ENCODE assay signal across 15 mouse cellular contexts in genomic region chr3:102970067-102970466, GRCm38 (mm10). TPM values are rescaled to one million over a fixed set of nuclear protein-coding genes. Genes with fewer than 3 reads are reported as not detected.
DNase-seq lines count a peak whose midpoint lies in the region; ATAC-seq lines count a peak whose summit lies in the region.
"Had no signal": no experiment of that assay in that cellular context is flagged by ENCODE, and none has a peak within 500 bp of the region (broad histone marks: within the 10 kb centered on the region; RNA-seq: fewer than 3 reads in every experiment).

No protein-coding gene starts in this region.

- no peaks in the 10 kb centered on the region for H3K27me3 ChIP-seq in embryonic facial prominence, embryonic 10.5 days (replicated peaks; ENCODE audit: low read depth, poor library complexity, severe bottlenecking)
- no peaks in the 10 kb centered on the region for H3K27me3 ChIP-seq in hindbrain, embryonic 12.5 days
- H3K27me3 ChIP-seq in neural tube, embryonic 12.5 days (replicated peaks), result no peaks in the 10 kb centered on the region
- no peaks in the 10 kb centered on the region for H3K27me3 ChIP-seq in kidney, embryonic 16.5 days (ENCODE audit: insufficient read depth, low read length)
- H3K27me3 ChIP-seq: CH12.LX; limb, embryonic 13.5 days had no signal

- H3K4me1 ChIP-seq in embryonic facial prominence, embryonic 10.5 days, result peaks cover 4% of the 10 kb centered on the region; the same call in 1 of the 2 replicates
- H3K4me1 ChIP-seq in hindbrain, embryonic 12.5 days, result peaks cover 5% of the 10 kb centered on the region; the same call in 1 of the 2 replicates
- H3K4me1 ChIP-seq in neural tube, embryonic 12.5 days, result 0 out of 2 replicates have a peak, but pooled peaks cover 3% of the 10 kb centered on the region
- no peaks in the 10 kb centered on the region for H3K4me1 ChIP-seq in kidney, embryonic 16.5 days (ENCODE audit: insufficient read depth, low read length)
- H3K4me1 ChIP-seq: limb, embryonic 13.5 days had no signal

- H3K36me3 ChIP-seq in embryonic facial prominence, embryonic 10.5 days (replicated peaks), result no peaks in the 10 kb centered on the region
- no peaks in the 10 kb centered on the region for H3K36me3 ChIP-seq in hindbrain, embryonic 12.5 days
- H3K36me3 ChIP-seq in neural tube, embryonic 12.5 days, result no peaks in the 10 kb centered on the region
- H3K36me3 ChIP-seq in kidney, embryonic 16.5 days (ENCODE audit: insufficient read depth, low read length), result no peaks in the 10 kb centered on the region
- H3K36me3 ChIP-seq: limb, embryonic 13.5 days had no signal

- H3K4me3 ChIP-seq in embryonic facial prominence, embryonic 10.5 days, result no peak overlapping the region
- H3K4me3 ChIP-seq in hindbrain, embryonic 12.5 days, result no peak overlapping the region
- no peak overlapping the region for H3K4me3 ChIP-seq in neural tube, embryonic 12.5 days
- H3K4me3 ChIP-seq in kidney, embryonic 16.5 days (ENCODE audit: low read length), result no peak overlapping the region
- H3K4me3 ChIP-seq: layer of hippocampus, adult 2 months; limb, embryonic 13.5 days had no signal

- H3K4me2 ChIP-seq in hindbrain, embryonic 12.5 days (replicated peaks), result peak overlapping the region; percentile 21; the same call in 1 of the 2 replicates
- H3K4me2 ChIP-seq in neural tube, embryonic 12.5 days (replicated peaks), result peak overlapping the region; percentile 21
- no peak overlapping the region for H3K4me2 ChIP-seq in kidney, embryonic 16.5 days (replicated peaks; ENCODE audit: low read depth, low read length)
- H3K4me2 ChIP-seq: limb, embryonic 13.5 days had no signal

- H3K9me3 ChIP-seq in embryonic facial prominence, embryonic 10.5 days, result no peaks in the 10 kb centered on the region
- no peaks in the 10 kb centered on the region for H3K9me3 ChIP-seq in hindbrain, embryonic 12.5 days (replicated peaks)
- H3K9me3 ChIP-seq in neural tube, embryonic 12.5 days, result no peaks in the 10 kb centered on the region
- H3K9me3 ChIP-seq in kidney, embryonic 16.5 days (ENCODE audit: low read length), result no peaks in the 10 kb centered on the region
- H3K9me3 ChIP-seq: limb, embryonic 13.5 days had no signal

- peak; percentile 19 for DNase-seq in embryonic facial prominence, embryonic 10.5 days (ENCODE audit: low spot score)
- DNase-seq in lung, postnatal 36 days, result peak; percentile 51
- no peak for DNase-seq in thymus, adult 18-20 months
- DNase-seq in right cerebral cortex, postnatal 25 days, result no peak
- DNase-seq: cerebellum, adult 9-10 months; heart, adult 18-20 months; heart, postnatal 4 days; retina, postnatal 1 day had no signal

- WGBS in embryonic facial prominence, embryonic 10.5 days, result 74% methylated on average over 9 of the region's 9 CpGs
- 53% methylated on average over 9 of the region's 9 CpGs for WGBS in hindbrain, embryonic 12.5 days
- WGBS in neural tube, embryonic 12.5 days, result 47% methylated on average over 9 of the region's 9 CpGs
- WGBS in kidney, embryonic 16.5 days, result 83% methylated on average over 9 of the region's 9 CpGs

- H3K27ac ChIP-seq in embryonic facial prominence, embryonic 10.5 days (replicated peaks), result no peak overlapping the region
- H3K27ac ChIP-seq in hindbrain, embryonic 12.5 days, result no peak overlapping the region
- no peak overlapping the region for H3K27ac ChIP-seq in neural tube, embryonic 12.5 days
- no peak overlapping the region for H3K27ac ChIP-seq in kidney, embryonic 16.5 days (ENCODE audit: low read length)
- H3K27ac ChIP-seq: layer of hippocampus, adult 2 months; limb, embryonic 13.5 days had no signal

- H3K9ac ChIP-seq in hindbrain, embryonic 12.5 days, result no peak overlapping the region
- no peak overlapping the region for H3K9ac ChIP-seq in neural tube, embryonic 12.5 days
- no peak overlapping the region for H3K9ac ChIP-seq in kidney, embryonic 16.5 days (replicated peaks; ENCODE audit: low read length)
- H3K9ac ChIP-seq: limb, embryonic 13.5 days had no signal

- ATAC-seq in hindbrain, embryonic 12.5 days (ENCODE audit: low FRiP score), result peak; percentile 76
- peak; percentile 74 for ATAC-seq in neural tube, embryonic 12.5 days (ENCODE audit: low FRiP score, low read depth)
- ATAC-seq in kidney, embryonic 16.5 days (ENCODE audit: low FRiP score, low TSS enrichment), result no peak

RNA-seq across cellular contexts. Expression of gene Nr1h5, which starts 6.1 kb away (rescaled TPM):
- not detected in 2 replicates for polyA plus RNA-seq in embryonic facial prominence, embryonic 10.5 days (2016; fragmentation: Nextera tagmentation; extraction: Ambion mirVana)
- not detected in 2 replicates for polyA plus RNA-seq in hindbrain, embryonic 12.5 days (2016; fragmentation: Nextera tagmentation; extraction: Ambion mirVana)
- 0.13 and 0.16 TPM in 2 replicates for polyA plus RNA-seq in neural tube, embryonic 12.5 days (2016; fragmentation: Nextera tagmentation; extraction: Ambion mirVana)
- 0.07 and 0.12 TPM in 2 replicates for polyA plus RNA-seq in kidney, embryonic 16.5 days (2015; fragmentation: Nextera tagmentation; extraction: Ambion mirVana)
- polyA plus RNA-seq: limb, embryonic 13.5 days; stomach, embryonic 14.5 days had no signal

RNA-seq across cellular contexts. Expression of gene Sike1, which starts 25.4 kb away (rescaled TPM):
- 55.7 and 57.2 TPM in 2 replicates for polyA plus RNA-seq in embryonic facial prominence, embryonic 10.5 days (2016; fragmentation: Nextera tagmentation; extraction: Ambion mirVana)
- polyA plus RNA-seq in hindbrain, embryonic 12.5 days (2016; fragmentation: Nextera tagmentation; extraction: Ambion mirVana), result 71.7 and 89.3 TPM in 2 replicates
- polyA plus RNA-seq in neural tube, embryonic 12.5 days (2016; fragmentation: Nextera tagmentation; extraction: Ambion mirVana), result 61.9 and 78.6 TPM in 2 replicates
- 53.5 and 60.1 TPM in 2 replicates for polyA plus RNA-seq in kidney, embryonic 16.5 days (2015; fragmentation: Nextera tagmentation; extraction: Ambion mirVana)

RNA-seq across cellular contexts. Expression of gene Sycp1, which starts 34.2 kb away (rescaled TPM):
- polyA plus RNA-seq in embryonic facial prominence, embryonic 10.5 days (2016; fragmentation: Nextera tagmentation; extraction: Ambion mirVana), result not detected in 2 replicates
- not detected in 2 replicates for polyA plus RNA-seq in hindbrain, embryonic 12.5 days (2016; fragmentation: Nextera tagmentation; extraction: Ambion mirVana)
- polyA plus RNA-seq in neural tube, embryonic 12.5 days (2016; fragmentation: Nextera tagmentation; extraction: Ambion mirVana), result not detected in 2 replicates
- 0.28 TPM in 1 of 2 replicates, not detected in the other for polyA plus RNA-seq in kidney, embryonic 16.5 days (2015; fragmentation: Nextera tagmentation; extraction: Ambion mirVana)
- polyA plus RNA-seq: limb, embryonic 13.5 days; stomach, embryonic 14.5 days had no signal

RNA-seq across cellular contexts. Expression of gene Csde1, which starts 50.2 kb away (rescaled TPM):
- polyA plus RNA-seq in embryonic facial prominence, embryonic 10.5 days (2016; fragmentation: Nextera tagmentation; extraction: Ambion mirVana), result 469 and 474 TPM in 2 replicates
- 499 and 526 TPM in 2 replicates for polyA plus RNA-seq in hindbrain, embryonic 12.5 days (2016; fragmentation: Nextera tagmentation; extraction: Ambion mirVana)
- 480 and 531 TPM in 2 replicates for polyA plus RNA-seq in neural tube, embryonic 12.5 days (2016; fragmentation: Nextera tagmentation; extraction: Ambion mirVana)
- polyA plus RNA-seq in kidney, embryonic 16.5 days (2015; fragmentation: Nextera tagmentation; extraction: Ambion mirVana), result 349 and 364 TPM in 2 replicates

Comparison
In these comparisons a context has a peak if more than half of its experiments do, and no peak if none do; other contexts are left out.
1. DNase-seq: peak in embryonic facial prominence, embryonic 10.5 days (single experiment) and lung, postnatal 36 days (single experiment); none in thymus, adult 18-20 months (0 of 2) and right cerebral cortex, postnatal 25 days (single experiment).